Mouse (Mus musculus): Measurements from ENCODE around the gene Grip1. TPM values are rescaled to one million over a fixed set of nuclear protein-coding genes. Genes with fewer than 3 reads are reported as not detected.
A peak's percentile ranks its signal among the peaks of the same experiment; 100 is the strongest.

The Grip1 gene
- polyA plus RNA-seq, 1 experiment from 2014 or later, result 0.55 TPM

- Histone ChIP-seq H3K27ac (ENCODE audit: low read length) (no peak overlapping the region), H3K4me3 (ENCODE audit: low read depth, low read length) (no peak overlapping the region), H3K27me3 (ENCODE audit: control insufficient read depth, insufficient read depth, low read depth, low read length) (no peaks in the 10 kb centered on the region), H3K4me1 (ENCODE audit: control insufficient read depth, low read depth, low read length) (no peaks in the 10 kb centered on the region), H3K4me2 (ENCODE audit: low read depth, low read length) (no peak overlapping the region), H3K9ac (ENCODE audit: low read depth, low read length) (no peak overlapping the region), H3K36me3 (ENCODE audit: control insufficient read depth, insufficient read depth) (no peaks in the 10 kb centered on the region), H3K9me3 (replicated peaks; ENCODE audit: control insufficient read depth, low read length) (no peaks in the 10 kb centered on the region)
- 45% methylated on average over 7 of the region's 7 CpGs for WGBS (ENCODE audit: insufficient replicate concordance)
- ATAC-seq (ENCODE audit: low read depth), result no peak
These were observed 155.4 kb downstream of the Grip1 start for GRCm38 (mm10) chr10:119608998-119609397.

DNA sequence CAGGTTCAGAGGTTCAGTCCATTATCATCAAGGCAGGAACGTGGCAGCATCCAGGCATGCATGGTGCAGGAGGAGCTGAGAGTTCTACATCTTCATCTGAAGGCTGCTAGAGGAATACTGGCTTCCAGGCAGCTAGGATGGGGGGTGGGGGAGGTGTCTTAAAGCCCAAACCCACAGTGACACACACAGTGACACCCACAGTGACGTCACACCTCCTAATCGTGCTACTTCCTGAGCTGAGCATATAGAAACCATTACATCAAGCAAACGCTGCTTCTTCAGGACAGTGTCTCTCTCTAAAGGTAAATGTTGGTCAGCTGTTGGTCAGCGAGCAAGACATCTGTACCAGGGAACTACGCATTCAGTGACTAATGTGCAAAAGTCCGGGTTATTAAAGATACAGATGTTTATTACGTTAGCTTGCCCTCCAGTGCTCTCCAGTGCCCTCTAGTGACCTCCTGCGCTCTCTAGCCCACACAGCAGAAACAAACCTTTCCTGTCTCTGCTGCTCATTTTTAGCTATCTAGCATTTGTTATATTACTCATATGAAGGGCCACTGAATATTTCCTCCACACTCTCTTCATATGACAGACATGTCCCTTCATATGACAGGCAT lies 156.8 kb downstream of the Grip1 start:
- Histone ChIP-seq H3K9me3 (replicated peaks; ENCODE audit: control insufficient read depth, low read length) (no peaks in the 10 kb centered on the region), H3K9ac (ENCODE audit: low read depth, low read length) (no peak overlapping the region), H3K4me2 (ENCODE audit: low read depth, low read length) (no peak overlapping the region), H3K4me3 (ENCODE audit: low read depth, low read length) (no peak overlapping the region), H3K27me3 (ENCODE audit: control insufficient read depth, insufficient read depth, low read depth, low read length) (no peaks in the 10 kb centered on the region), H3K36me3 (ENCODE audit: control insufficient read depth, insufficient read depth) (no peaks in the 10 kb centered on the region), H3K4me1 (ENCODE audit: control insufficient read depth, low read depth, low read length) (no peaks in the 10 kb centered on the region; the same call in none of the 2 replicates), H3K27ac (ENCODE audit: low read length) (no peak overlapping the region)
- ATAC-seq (ENCODE audit: low read depth), result no peak
- WGBS (ENCODE audit: insufficient replicate concordance), result 44% methylated on average over 9 of the region's 9 CpGs

DNA sequence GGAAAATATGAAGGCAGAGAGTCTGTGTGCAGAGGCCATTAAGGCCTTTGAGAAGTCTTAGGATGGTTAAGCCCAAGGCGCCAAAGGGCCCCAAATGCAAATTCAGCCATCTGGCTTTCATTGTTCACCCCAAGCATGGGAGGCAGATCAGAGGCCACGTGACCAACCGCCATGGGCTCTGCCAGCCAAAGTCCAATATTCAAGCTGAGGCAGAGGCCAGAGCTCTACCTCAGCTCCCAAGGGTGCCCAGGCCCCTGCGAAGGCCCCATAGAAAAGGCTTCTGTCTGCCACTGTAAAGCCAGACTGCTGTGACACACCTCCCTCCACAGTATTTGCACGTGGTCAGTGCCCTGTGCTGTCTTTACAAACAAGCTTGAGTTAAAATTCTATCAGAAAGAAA lies 158.4 kb downstream of the Grip1 start:
- no peak for ATAC-seq (ENCODE audit: low read depth)
- 64% methylated on average over 5 of the region's 5 CpGs for WGBS (ENCODE audit: insufficient replicate concordance)
- Histone ChIP-seq H3K4me2 (ENCODE audit: low read depth, low read length) (no peak overlapping the region), H3K36me3 (ENCODE audit: control insufficient read depth, insufficient read depth) (no peaks in the 10 kb centered on the region), H3K4me3 (ENCODE audit: low read depth, low read length) (no peak overlapping the region), H3K9me3 (replicated peaks; ENCODE audit: control insufficient read depth, low read length) (no peaks in the 10 kb centered on the region), H3K9ac (ENCODE audit: low read depth, low read length) (no peak overlapping the region), H3K27ac (ENCODE audit: low read length) (no peak overlapping the region), H3K4me1 (ENCODE audit: control insufficient read depth, low read depth, low read length) (no peaks in the 10 kb centered on the region; the same call in none of the 2 replicates), H3K27me3 (ENCODE audit: control insufficient read depth, insufficient read depth, low read depth, low read length) (no peaks in the 10 kb centered on the region)

GRCm38 (mm10) chr10:119614726-119615125 lies 161.1 kb downstream of the Grip1 start:
- 36% methylated on average over 7 of the region's 7 CpGs for WGBS (ENCODE audit: insufficient replicate concordance)
- no peak overlapping the region for H3K4me3 ChIP-seq (ENCODE audit: low read depth, low read length)
- H3K27ac ChIP-seq (ENCODE audit: low read length), result no peak overlapping the region
- H3K27me3 ChIP-seq (ENCODE audit: control insufficient read depth, insufficient read depth, low read depth, low read length), result no peaks in the 10 kb centered on the region
- no peak overlapping the region for H3K4me2 ChIP-seq (ENCODE audit: low read depth, low read length)
- H3K9me3 ChIP-seq (replicated peaks; ENCODE audit: control insufficient read depth, low read length), result no peaks in the 10 kb centered on the region
- H3K36me3 ChIP-seq (ENCODE audit: control insufficient read depth, insufficient read depth), result no peaks in the 10 kb centered on the region
- H3K4me1 ChIP-seq (ENCODE audit: control insufficient read depth, low read depth, low read length), result no peaks in the 10 kb centered on the region; the same call in none of the 2 replicates
- ATAC-seq (ENCODE audit: low read depth), result no peak
- H3K9ac ChIP-seq (ENCODE audit: low read depth, low read length), result no peak overlapping the region

- peak; percentile 68 for ATAC-seq (ENCODE audit: low read depth)
- no peak overlapping the region for H3K27ac ChIP-seq (ENCODE audit: low read length)
These were observed 161.7 kb downstream of the Grip1 start for GRCm38 (mm10) chr10:119615240-119615885.

DNA sequence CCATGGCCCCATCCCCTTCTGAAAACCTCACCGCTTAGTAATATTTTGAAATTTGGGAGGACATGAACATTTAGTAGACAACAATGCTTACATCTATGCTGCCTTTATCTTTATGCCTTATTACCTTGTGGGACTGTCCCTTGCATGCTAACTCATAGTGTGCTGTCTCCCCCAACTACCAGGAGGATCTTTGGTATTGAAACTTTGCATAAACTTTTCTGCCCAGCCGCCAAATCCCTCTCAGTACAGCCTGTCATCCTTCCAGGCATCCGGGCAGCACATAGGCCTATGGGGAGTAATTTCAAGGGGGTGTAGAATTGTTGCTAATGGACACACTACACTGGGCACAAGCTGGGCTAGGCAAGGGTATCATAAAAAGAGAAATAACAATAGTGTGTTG lies 162.4 kb downstream of the Grip1 start:
- no peaks in the 10 kb centered on the region for H3K36me3 ChIP-seq (ENCODE audit: control insufficient read depth, insufficient read depth)
- 78% methylated on average over 3 of the region's 3 CpGs for WGBS (ENCODE audit: insufficient replicate concordance)
- no peak for ATAC-seq (ENCODE audit: low read depth)
- no peaks in the 10 kb centered on the region for H3K27me3 ChIP-seq (ENCODE audit: control insufficient read depth, insufficient read depth, low read depth, low read length)
- no peak overlapping the region for H3K9ac ChIP-seq (ENCODE audit: low read depth, low read length)
- H3K4me3 ChIP-seq (ENCODE audit: low read depth, low read length), result no peak overlapping the region
- H3K4me1 ChIP-seq (ENCODE audit: control insufficient read depth, low read depth, low read length), result no peaks in the 10 kb centered on the region; the same call in none of the 2 replicates
- H3K27ac ChIP-seq (ENCODE audit: low read length), result no peak overlapping the region
- H3K9me3 ChIP-seq (replicated peaks; ENCODE audit: control insufficient read depth, low read length), result no peaks in the 10 kb centered on the region
- H3K4me2 ChIP-seq (ENCODE audit: low read depth, low read length), result no peak overlapping the region

More at GRCm38 (mm10) chr10:119615240-119615885, 161.7 kb downstream of the Grip1 start:
- no peak overlapping the region for H3K4me2 ChIP-seq (ENCODE audit: low read depth, low read length)
- H3K27me3 ChIP-seq (ENCODE audit: control insufficient read depth, insufficient read depth, low read depth, low read length), result no peaks in the 10 kb centered on the region
- H3K9ac ChIP-seq (ENCODE audit: low read depth, low read length), result no peak overlapping the region
- H3K9me3 ChIP-seq (replicated peaks; ENCODE audit: control insufficient read depth, low read length), result no peaks in the 10 kb centered on the region
- no peaks in the 10 kb centered on the region for H3K36me3 ChIP-seq (ENCODE audit: control insufficient read depth, insufficient read depth)
- 67% methylated on average over 14 of the region's 14 CpGs for WGBS (ENCODE audit: insufficient replicate concordance)
- H3K4me3 ChIP-seq (ENCODE audit: low read depth, low read length), result no peak overlapping the region
- H3K4me1 ChIP-seq (ENCODE audit: control insufficient read depth, low read depth, low read length), result no peaks in the 10 kb centered on the region; the same call in none of the 2 replicates

GRCm38 (mm10) chr10:119628656-119629055 lies 175.0 kb downstream of the Grip1 start:
- no peaks in the 10 kb centered on the region for H3K27me3 ChIP-seq (ENCODE audit: control insufficient read depth, insufficient read depth, low read depth, low read length)
- 46% methylated on average over 4 of the region's 4 CpGs for WGBS (ENCODE audit: insufficient replicate concordance)
- H3K9ac ChIP-seq (ENCODE audit: low read depth, low read length), result no peak overlapping the region
- H3K9me3 ChIP-seq (replicated peaks; ENCODE audit: control insufficient read depth, low read length), result no peaks in the 10 kb centered on the region
- no peak overlapping the region for H3K4me2 ChIP-seq (ENCODE audit: low read depth, low read length)
- no peak for ATAC-seq (ENCODE audit: low read depth)
- H3K36me3 ChIP-seq (ENCODE audit: control insufficient read depth, insufficient read depth), result no peaks in the 10 kb centered on the region
- H3K4me3 ChIP-seq (ENCODE audit: low read depth, low read length), result no peak overlapping the region
- H3K27ac ChIP-seq (ENCODE audit: low read length), result no peak overlapping the region
- no peaks in the 10 kb centered on the region for H3K4me1 ChIP-seq (ENCODE audit: control insufficient read depth, low read depth, low read length)

- Histone ChIP-seq H3K27ac (ENCODE audit: low read length) (no peak overlapping the region), H3K27me3 (ENCODE audit: control insufficient read depth, insufficient read depth, low read depth, low read length) (no peaks in the 10 kb centered on the region), H3K4me1 (ENCODE audit: control insufficient read depth, low read depth, low read length) (no peaks in the 10 kb centered on the region), H3K4me2 (ENCODE audit: low read depth, low read length) (no peak overlapping the region), H3K9me3 (replicated peaks; ENCODE audit: control insufficient read depth, low read length) (no peaks in the 10 kb centered on the region), H3K36me3 (ENCODE audit: control insufficient read depth, insufficient read depth) (no peaks in the 10 kb centered on the region), H3K4me3 (ENCODE audit: low read depth, low read length) (no peak overlapping the region), H3K9ac (ENCODE audit: low read depth, low read length) (no peak overlapping the region)
- 78% methylated on average over 5 of the region's 5 CpGs for WGBS (ENCODE audit: insufficient replicate concordance)
- no peak for ATAC-seq (ENCODE audit: low read depth)
These were observed 176.8 kb downstream of the Grip1 start for GRCm38 (mm10) chr10:119630401-119630800.

- no peak for ATAC-seq (ENCODE audit: low read depth)
- Histone ChIP-seq H3K36me3 (ENCODE audit: control insufficient read depth, insufficient read depth) (no peaks in the 10 kb centered on the region), H3K4me2 (ENCODE audit: low read depth, low read length) (no peak overlapping the region), H3K27me3 (ENCODE audit: control insufficient read depth, insufficient read depth, low read depth, low read length) (no peaks in the 10 kb centered on the region), H3K4me3 (ENCODE audit: low read depth, low read length) (no peak overlapping the region), H3K9me3 (replicated peaks; ENCODE audit: control insufficient read depth, low read length) (no peaks in the 10 kb centered on the region), H3K27ac (ENCODE audit: low read length) (no peak overlapping the region), H3K9ac (ENCODE audit: low read depth, low read length) (no peak overlapping the region), H3K4me1 (ENCODE audit: control insufficient read depth, low read depth, low read length) (no peaks in the 10 kb centered on the region)
- WGBS (ENCODE audit: insufficient replicate concordance), result 64% methylated on average over 9 of the region's 9 CpGs
These were observed 178.3 kb downstream of the Grip1 start for GRCm38 (mm10) chr10:119631966-119632365.

Measured in liver, embryonic 16.5 days (tissue).